Mouse (Mus musculus) cerebellum, adult 11 months (tissue): ENCODE results near the gene Ace.
"Not testable (repeated sequence)": the region's sequence is repeated elsewhere in the genome, so short reads cannot be mapped to it uniquely, and the experiment has no call there.

Experiments
- DNase-seq: peaks from one replicate; pipeline ENCODE4 v3.0.0; 2022

The Ace gene

GRCm38 (mm10) chr11:106000062-106000461 is 32.3 kb downstream of the Ace start:
- DNase-seq = no peak

GRCm38 (mm10) chr11:106001718-106002117 is 34.0 kb downstream of the Ace start:
- no peak for DNase-seq

GRCm38 (mm10) chr11:106004576-106004975 is 36.8 kb downstream of the Ace start:
- DNase-seq = no peak

- DNase-seq = no peak
Observed at GRCm38 (mm10) chr11:106005970-106006369, 38.2 kb downstream of the Ace start.

GRCm38 (mm10) chr11:106007821-106008220 is 40.1 kb downstream of the Ace start, which contains the start of gene Kcnh6:
Kcnh6 (plus strand) TSS chr11:106008124.
- DNase-seq = no peak

GRCm38 (mm10) chr11:106012711-106013110 is 45.0 kb downstream of the Ace start:
- DNase-seq = no peak

- no peak for DNase-seq
Observed at GRCm38 (mm10) chr11:106013556-106014225, 45.9 kb downstream of the Ace start.

GRCm38 (mm10) chr11:106016440-106016839 is 48.7 kb downstream of the Ace start:
- DNase-seq = no peak

GRCm38 (mm10) chr11:106020051-106020763 is 52.5 kb downstream of the Ace start:
- no peak for DNase-seq

- no peak for DNase-seq
Observed at GRCm38 (mm10) chr11:106025774-106026173, 58.0 kb downstream of the Ace start.

GRCm38 (mm10) chr11:106026465-106027151 is 58.9 kb downstream of the Ace start:
- peak; percentile 63 for DNase-seq

- DNase-seq = no peak
Observed at GRCm38 (mm10) chr11:106027607-106028006, 59.9 kb downstream of the Ace start.

GRCm38 (mm10) chr11:106032074-106032473 is 64.3 kb downstream of the Ace start:
- not testable (repeated sequence) for DNase-seq

GRCm38 (mm10) chr11:106033491-106033919 is 65.8 kb downstream of the Ace start:
- DNase-seq = no peak

- DNase-seq = no peak
Observed at GRCm38 (mm10) chr11:106034986-106035385, 67.2 kb downstream of the Ace start.

GRCm38 (mm10) chr11:106036548-106037417 is 69.0 kb downstream of the Ace start, which contains the start of gene Dcaf7:
Dcaf7 (plus strand) TSS chr11:106036872.
- DNase-seq = peak; percentile 98

GRCm38 (mm10) chr11:106037418-106037751 is 69.6 kb downstream of the Ace start:
- DNase-seq = peak; percentile 47
